Mouse (Mus musculus): ENCODE measurements around the gene Ufsp1. TPM values are rescaled to one million over a fixed set of nuclear protein-coding genes. Genes with fewer than 3 reads are reported as not detected.

Gene Ufsp1
- total and polyA plus RNA-seq, 2 experiments from 2014 or later, result 32.1 to 35.5 TPM

GRCm38 (mm10) chr5:137285045-137285444, 9.4 kb upstream of the Ufsp1 start:
- TF ChIP-seq CTCF (IDR thresholded peaks at IDR 0.05; ENCODE audit: low read depth), result peak; percentile 81
- H3K36me3 ChIP-seq (ENCODE audit: insufficient read depth, low read length), result no peaks in the 10 kb centered on the region
- H3K9ac ChIP-seq (replicated peaks; ENCODE audit: low read length), result no peak overlapping the region
- WGBS, result 59% methylated on average over 5 of the region's 5 CpGs
- DNase-seq (ENCODE audit: low spot score), result peak; percentile 62
- H3K27ac ChIP-seq, result no peak overlapping the region
- H3K27me3 ChIP-seq (ENCODE audit: insufficient read depth, low read length), result no peaks in the 10 kb centered on the region
- no peaks in the 10 kb centered on the region for H3K9me3 ChIP-seq (ENCODE audit: low read length)
- ATAC-seq, result no peak
- H3K4me2 ChIP-seq (ENCODE audit: low read depth, low read length), result no peak overlapping the region
- 0 out of 2 replicates have a peak, but pooled peaks cover 3% of the 10 kb centered on the region for H3K4me1 ChIP-seq (ENCODE audit: insufficient read depth, low read length)
- H3K4me3 ChIP-seq (ENCODE audit: low read length), result no peak overlapping the region

DNA sequence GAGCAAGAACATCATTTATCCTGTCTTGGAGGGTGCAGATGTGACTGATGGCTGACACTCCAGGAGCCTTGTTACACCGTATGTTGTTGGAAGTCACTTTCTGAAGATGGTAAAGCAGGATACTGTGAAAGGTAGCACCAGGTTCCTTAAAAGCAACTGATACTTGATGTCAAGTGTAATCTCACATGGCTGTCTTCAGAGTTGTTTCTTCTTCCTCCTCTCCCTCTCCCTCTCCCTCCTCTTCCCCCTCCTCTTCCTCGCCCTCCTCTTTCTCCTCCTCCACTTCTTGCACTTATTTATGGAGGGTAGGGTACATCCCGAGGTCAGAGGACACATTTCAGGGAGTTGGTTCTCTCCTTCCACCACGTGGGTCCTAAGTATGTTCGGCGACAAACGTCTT, 8.4 kb upstream of the Ufsp1 start:
- no peak for ATAC-seq
- H3K4me3 ChIP-seq (ENCODE audit: low read length), result no peak overlapping the region

DNA sequence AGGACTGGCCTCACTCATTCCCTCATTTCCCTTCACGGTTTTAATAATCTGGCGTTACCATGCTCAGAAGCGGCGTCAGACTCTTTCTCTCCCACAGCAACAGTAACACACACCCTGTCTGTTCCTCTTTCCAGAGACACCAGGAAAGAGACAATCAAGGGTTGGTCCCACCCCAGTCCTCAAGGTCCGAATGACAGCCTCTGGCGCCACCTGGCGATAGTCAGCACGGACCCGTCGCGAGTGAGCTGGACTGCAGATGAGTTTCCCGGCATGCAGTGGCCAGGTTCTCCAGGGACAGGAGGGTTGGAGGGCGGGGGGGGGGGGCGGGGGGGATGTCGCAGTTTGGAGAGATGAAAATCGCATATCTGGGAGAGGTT, 7.8 kb upstream of the Ufsp1 start:
- 3% methylated on average over 16 of the region's 16 CpGs for WGBS
- TF ChIP-seq CTCF (IDR thresholded peaks at IDR 0.05; ENCODE audit: low read depth), result peak; percentile 90
- H3K4me3 ChIP-seq (ENCODE audit: low read length), result peak overlapping the region; percentile 55
- peak overlapping the region; percentile 85 for H3K4me2 ChIP-seq (ENCODE audit: low read depth, low read length)
- no peaks in the 10 kb centered on the region for H3K36me3 ChIP-seq (ENCODE audit: insufficient read depth, low read length)
- no peaks in the 10 kb centered on the region for H3K27me3 ChIP-seq (ENCODE audit: insufficient read depth, low read length)
- peak overlapping the region; percentile 77; the same call in 1 of the 2 replicates for H3K9ac ChIP-seq (replicated peaks; ENCODE audit: low read length)
- no peaks in the 10 kb centered on the region for H3K9me3 ChIP-seq (ENCODE audit: low read length)
- H3K27ac ChIP-seq, result peak overlapping the region; percentile 85
- ATAC-seq (peak; percentile 79), DNase-seq (ENCODE audit: low spot score) (peak; percentile 96)
- H3K4me1 ChIP-seq (ENCODE audit: insufficient read depth, low read length), result 0 out of 2 replicates have a peak, but pooled peaks cover 3% of the 10 kb centered on the region

More for the DNA sequence above, 8.4 kb upstream of the Ufsp1 start:
- TF ChIP-seq CTCF (IDR thresholded peaks at IDR 0.05; ENCODE audit: low read depth), result no peak
- Histone ChIP-seq H3K27me3 (ENCODE audit: insufficient read depth, low read length) (no peaks in the 10 kb centered on the region), H3K4me1 (ENCODE audit: insufficient read depth, low read length) (0 out of 2 replicates have a peak, but pooled peaks cover 3% of the 10 kb centered on the region), H3K27ac (no peak overlapping the region), H3K9me3 (ENCODE audit: low read length) (no peaks in the 10 kb centered on the region), H3K36me3 (ENCODE audit: insufficient read depth, low read length) (no peaks in the 10 kb centered on the region), H3K4me2 (ENCODE audit: low read depth, low read length) (peak overlapping the region; percentile 85), H3K9ac (replicated peaks; ENCODE audit: low read length) (no peak overlapping the region)
- WGBS, result 52% methylated on average over 7 of the region's 7 CpGs
- no peak for DNase-seq (ENCODE audit: low spot score)

DNA sequence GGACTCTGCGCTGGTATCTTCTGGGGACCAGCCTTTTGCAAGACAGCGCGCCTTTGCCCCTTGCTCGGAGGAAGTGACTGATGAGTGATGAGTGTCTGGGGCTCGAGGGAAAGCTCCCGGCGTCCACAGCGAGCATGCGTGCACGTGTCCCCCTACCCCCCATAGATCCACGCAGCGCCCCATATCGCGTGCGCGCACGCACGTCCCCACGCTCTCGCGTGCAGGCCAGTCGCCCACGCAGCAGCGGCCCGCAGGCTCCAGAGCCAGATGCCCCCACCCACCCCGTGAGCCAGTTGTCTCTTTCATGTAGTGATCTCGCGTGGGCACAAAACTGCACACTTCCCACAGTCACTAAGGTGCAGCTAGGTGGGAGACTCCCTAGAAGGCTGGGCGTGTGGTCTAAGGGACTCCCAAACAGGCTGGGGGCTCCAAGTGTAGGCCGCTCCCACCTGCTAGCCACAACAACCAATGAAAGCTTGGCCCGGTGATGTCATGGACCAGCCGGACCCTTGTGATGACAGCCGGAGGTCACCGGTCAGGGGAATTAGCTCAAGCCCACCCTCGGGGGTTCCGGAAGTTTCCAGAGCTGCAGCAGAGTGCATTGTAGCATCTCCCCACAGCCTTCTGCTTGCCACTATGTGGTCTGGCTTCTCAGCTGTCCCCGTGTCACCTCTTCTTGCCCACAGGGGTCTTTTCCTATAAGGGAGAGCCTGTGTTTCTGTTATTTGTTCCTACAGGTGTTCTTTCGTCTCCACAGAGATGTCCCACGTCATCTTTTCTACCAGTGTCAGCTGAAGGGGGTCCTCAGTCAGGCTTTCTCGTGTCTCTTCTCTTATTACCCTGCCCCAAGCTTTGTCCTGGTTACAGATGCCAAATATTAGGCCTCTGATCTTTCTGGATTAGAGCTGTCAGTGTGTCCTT, 7.1 kb upstream of the Ufsp1 start, which contains the start of gene Ache:
Gene Ache, plus strand, starts transcription at position 488 of the 921 bp plus-strand sequence.
- ATAC-seq, result peak; percentile 78
- Histone ChIP-seq H3K4me1 (ENCODE audit: insufficient read depth, low read length) (0 out of 2 replicates have a peak, but pooled peaks cover 3% of the 10 kb centered on the region), H3K36me3 (ENCODE audit: insufficient read depth, low read length) (no peaks in the 10 kb centered on the region), H3K27ac (peak within 1 kb of the TSS; percentile 85), H3K9ac (replicated peaks; ENCODE audit: low read length) (peak within 1 kb of the TSS; percentile 77), H3K27me3 (ENCODE audit: insufficient read depth, low read length) (no peaks in the 10 kb centered on the region), H3K4me3 (ENCODE audit: low read length) (peak within 1 kb of the TSS; percentile 55), H3K9me3 (ENCODE audit: low read length) (no peaks in the 10 kb centered on the region), H3K4me2 (ENCODE audit: low read depth, low read length) (peak within 1 kb of the TSS; percentile 85)
- peak; percentile 88 for DNase-seq (ENCODE audit: low spot score)
- under 1% methylated on average over 40 of the region's 40 CpGs for WGBS
- TF ChIP-seq CTCF (IDR thresholded peaks at IDR 0.05; ENCODE audit: low read depth), result no peak

- peak; percentile 61 for DNase-seq (ENCODE audit: low spot score)
- no peaks in the 10 kb centered on the region for H3K27me3 ChIP-seq (ENCODE audit: insufficient read depth, low read length)
- H3K9ac ChIP-seq (replicated peaks; ENCODE audit: low read length), result peak overlapping the region; percentile 77
- H3K36me3 ChIP-seq (ENCODE audit: insufficient read depth, low read length), result no peaks in the 10 kb centered on the region
- under 1% methylated on average over 55 of the region's 65 CpGs for WGBS
- peak overlapping the region; percentile 85 for H3K27ac ChIP-seq
- H3K4me2 ChIP-seq (ENCODE audit: low read depth, low read length), result peak overlapping the region; percentile 85
- no peaks in the 10 kb centered on the region for H3K9me3 ChIP-seq (ENCODE audit: low read length)
- peak; percentile 6; the same call in 1 of the 2 replicates for ATAC-seq
- TF ChIP-seq CTCF (IDR thresholded peaks at IDR 0.05; ENCODE audit: low read depth), result no peak
- peak overlapping the region; percentile 55 for H3K4me3 ChIP-seq (ENCODE audit: low read length)
- 0 out of 2 replicates have a peak, but pooled peaks cover 3% of the 10 kb centered on the region for H3K4me1 ChIP-seq (ENCODE audit: insufficient read depth, low read length)
Observed at GRCm38 (mm10) chr5:137287953-137288743, 6.3 kb upstream of the Ufsp1 start.

GRCm38 (mm10) chr5:137288999-137289470, 5.4 kb upstream of the Ufsp1 start:
- Histone ChIP-seq H3K4me3 (ENCODE audit: low read length) (peak overlapping the region; percentile 55), H3K36me3 (ENCODE audit: insufficient read depth, low read length) (no peaks in the 10 kb centered on the region), H3K27me3 (ENCODE audit: insufficient read depth, low read length) (no peaks in the 10 kb centered on the region), H3K9me3 (ENCODE audit: low read length) (no peaks in the 10 kb centered on the region), H3K27ac (peak overlapping the region; percentile 49; the same call in 1 of the 2 replicates), H3K4me1 (ENCODE audit: insufficient read depth, low read length) (0 out of 2 replicates have a peak, but pooled peaks cover 3% of the 10 kb centered on the region), H3K4me2 (ENCODE audit: low read depth, low read length) (peak overlapping the region; percentile 85), H3K9ac (replicated peaks; ENCODE audit: low read length) (peak overlapping the region; percentile 77)
- DNase-seq (ENCODE audit: low spot score) (peak; percentile 84), ATAC-seq (peak; percentile 36; the same call in 1 of the 2 replicates)
- peak; percentile 70 for TF ChIP-seq CTCF (IDR thresholded peaks at IDR 0.05; ENCODE audit: low read depth)
- 2% methylated on average over 25 of the region's 25 CpGs for WGBS

All from hindbrain, postnatal 0 days (tissue).